Mouse (Mus musculus) embryonic facial prominence, embryonic 14.5 days (tissue): ENCODE measurements around the gene Rnf150. TPM values are rescaled to one million over a fixed set of nuclear protein-coding genes. Genes with fewer than 3 reads are reported as not detected.
A peak's percentile ranks its signal among the peaks of the same experiment; 100 is the strongest.

Experiments used
- ATAC-seq: fragments of 200-750 bp; cut with Nextera tagmentation; 2 replicates; pipeline ENCODE4 v1.8.0; 2017; ENCODE audit warnings: low read depth, moderate number of reproducible peaks, moderate TSS enrichment
- DNase-seq: peaks from one replicate; pipeline ENCODE4 v3.0.0-alpha.2; 2015; ENCODE audit warnings: low spot score
- H3K27ac ChIP-seq: fragments of 300-500 bp; sonication (generic); replicated peaks from 2 replicates; pipeline ENCODE4 v1.5.1; 2014; ENCODE audit warnings: low read depth, mild to moderate bottlenecking, low read length, moderate library complexity
- H3K27me3 ChIP-seq: fragments of 300-500 bp; sonication (generic); replicated peaks from 2 replicates; pipeline ENCODE4 v1.6.1; 2014; ENCODE audit warnings: low read length; ENCODE audit not compliant: control insufficient read depth, insufficient read depth
- H3K36me3 ChIP-seq: fragments of 300-500 bp; sonication (generic); 2 replicates; pipeline ENCODE4 v1.6.1; 2014; ENCODE audit warnings: low read length, mixed read lengths; ENCODE audit not compliant: control insufficient read depth, insufficient read depth
- H3K4me1 ChIP-seq: fragments of 300-500 bp; sonication (generic); 2 replicates; pipeline ENCODE4 v1.6.1; 2014; ENCODE audit warnings: antibody characterized with exemption, low read length; ENCODE audit not compliant: control insufficient read depth, insufficient read depth
- H3K4me2 ChIP-seq: fragments of 300-500 bp; sonication (generic); 2 replicates; pipeline ENCODE4 v1.6.1; 2014; ENCODE audit warnings: low read depth, mild to moderate bottlenecking, low read length, moderate library complexity, mixed read lengths
- H3K4me3 ChIP-seq: fragments of 300-500 bp; sonication (generic); 2 replicates; pipeline ENCODE4 v1.5.1; 2014; ENCODE audit warnings: low read depth, mild to moderate bottlenecking, low read length
- H3K9ac ChIP-seq: fragments of 300-500 bp; sonication (generic); 2 replicates; pipeline ENCODE4 v1.6.1; 2014; ENCODE audit warnings: low read depth, mild to moderate bottlenecking, low read length, moderate library complexity, mixed read lengths
- H3K9me3 ChIP-seq: fragments of 300-500 bp; sonication (generic); 2 replicates; pipeline ENCODE4 v1.6.1; 2016; ENCODE audit warnings: low read length; ENCODE audit not compliant: control insufficient read depth
- WGBS: fragments of 180-500 bp; shearing (Covaris S2); extraction: QIAGEN DNeasy Blood & Tissue Kit; methylation state at CpG from one replicate; pipeline ENCODE4 v1.1.7; 2014; 5-methylcytosine and 5-hydroxymethylcytosine counted together
- polyA plus RNA-seq: library from polyadenylated mRNA; unstranded; fragments of >200 nt; fragmentation: Nextera tagmentation; extraction: Ambion mirVana; gene quantifications from 2 replicates; pipeline ENCODE4 v1.2.1, GENCODE M21; 2014

The Rnf150 gene
- polyA plus RNA-seq, 1 experiment from 2014 or later: 1.2 TPM

- H3K4me2 ChIP-seq: no peak overlapping the region
- no peak overlapping the region for H3K9ac ChIP-seq
- no peaks in the 10 kb centered on the region for H3K9me3 ChIP-seq
- ATAC-seq (no peak), DNase-seq (no peak)
- H3K27ac ChIP-seq: no peak overlapping the region
- H3K4me3 ChIP-seq: no peak overlapping the region
- no peaks in the 10 kb centered on the region for H3K4me1 ChIP-seq
- no peaks in the 10 kb centered on the region for H3K36me3 ChIP-seq
- WGBS: 72% methylated on average over 6 of the region's 6 CpGs
- H3K27me3 ChIP-seq: no peaks in the 10 kb centered on the region
Measured at GRCm38 (mm10) chr8:83066076-83066475, 202.9 kb downstream of the Rnf150 start.

- Histone ChIP-seq H3K36me3 (no peaks in the 10 kb centered on the region), H3K4me1 (no peaks in the 10 kb centered on the region), H3K4me2 (no peak overlapping the region), H3K27ac (no peak overlapping the region), H3K9ac (no peak overlapping the region), H3K9me3 (no peaks in the 10 kb centered on the region), H3K4me3 (no peak overlapping the region), H3K27me3 (no peaks in the 10 kb centered on the region)
- DNase-seq (no peak), ATAC-seq (no peak)
- WGBS: 83% methylated on average over 3 of the region's 3 CpGs
Measured at GRCm38 (mm10) chr8:83066846-83067245, 203.7 kb downstream of the Rnf150 start.

- H3K9me3 ChIP-seq: no peaks in the 10 kb centered on the region
- no peaks in the 10 kb centered on the region for H3K4me1 ChIP-seq
- H3K4me3 ChIP-seq: no peak overlapping the region
- no peaks in the 10 kb centered on the region for H3K36me3 ChIP-seq
- H3K27ac ChIP-seq: no peak overlapping the region
- 59% methylated on average over 7 of the region's 7 CpGs for WGBS
- H3K9ac ChIP-seq: no peak overlapping the region
- H3K27me3 ChIP-seq: no peaks in the 10 kb centered on the region
- no peak for DNase-seq
- ATAC-seq: no peak
- H3K4me2 ChIP-seq: no peak overlapping the region
Measured at GRCm38 (mm10) chr8:83067906-83068305, 204.8 kb downstream of the Rnf150 start.

GRCm38 (mm10) chr8:83074248-83074647 is 211.1 kb downstream of the Rnf150 start:
- Histone ChIP-seq H3K4me2 (no peak overlapping the region), H3K9ac (no peak overlapping the region), H3K27ac (no peak overlapping the region), H3K4me3 (no peak overlapping the region), H3K4me1 (no peaks in the 10 kb centered on the region), H3K36me3 (no peaks in the 10 kb centered on the region), H3K9me3 (no peaks in the 10 kb centered on the region), H3K27me3 (no peaks in the 10 kb centered on the region)
- WGBS: 79% methylated on average over 3 of the region's 3 CpGs
- ATAC-seq (no peak), DNase-seq (no peak)

GRCm38 (mm10) chr8:83076621-83077020 is 213.5 kb downstream of the Rnf150 start:
- Histone ChIP-seq H3K27me3 (no peaks in the 10 kb centered on the region), H3K27ac (no peak overlapping the region), H3K4me3 (no peak overlapping the region), H3K9ac (no peak overlapping the region), H3K9me3 (no peaks in the 10 kb centered on the region), H3K4me2 (no peak overlapping the region), H3K4me1 (no peaks in the 10 kb centered on the region), H3K36me3 (no peaks in the 10 kb centered on the region)
- ATAC-seq (no peak), DNase-seq (no peak)
- 90% methylated on average over 1 of the region's 1 CpGs for WGBS

GRCm38 (mm10) chr8:83077329-83077728 is 214.2 kb downstream of the Rnf150 start:
- Histone ChIP-seq H3K4me3 (no peak overlapping the region), H3K27ac (no peak overlapping the region), H3K4me2 (no peak overlapping the region), H3K9me3 (no peaks in the 10 kb centered on the region), H3K36me3 (no peaks in the 10 kb centered on the region), H3K9ac (no peak overlapping the region), H3K27me3 (no peaks in the 10 kb centered on the region), H3K4me1 (no peaks in the 10 kb centered on the region)
- WGBS: 67% methylated on average over 2 of the region's 2 CpGs
- ATAC-seq: no peak
- DNase-seq: no peak

- peak; percentile 25 for DNase-seq
- Histone ChIP-seq H3K27ac (no peak overlapping the region), H3K4me2 (no peak overlapping the region), H3K4me3 (no peak overlapping the region), H3K9ac (no peak overlapping the region), H3K9me3 (no peaks in the 10 kb centered on the region), H3K27me3 (no peaks in the 10 kb centered on the region), H3K4me1 (no peaks in the 10 kb centered on the region), H3K36me3 (no peaks in the 10 kb centered on the region)
- ATAC-seq: no peak
- WGBS: 54% methylated on average over 12 of the region's 12 CpGs
Measured at GRCm38 (mm10) chr8:83078701-83079533, 215.8 kb downstream of the Rnf150 start.

GRCm38 (mm10) chr8:83079534-83079844 is 216.3 kb downstream of the Rnf150 start:
- DNase-seq: no peak
- ATAC-seq: no peak
- 85% methylated on average over 5 of the region's 5 CpGs for WGBS

GRCm38 (mm10) chr8:83081266-83081665 is 218.1 kb downstream of the Rnf150 start:
- no peaks in the 10 kb centered on the region for H3K36me3 ChIP-seq
- H3K9me3 ChIP-seq: no peaks in the 10 kb centered on the region
- no peak for DNase-seq
- WGBS: 52% methylated on average over 4 of the region's 4 CpGs
- no peak overlapping the region for H3K9ac ChIP-seq
- H3K4me2 ChIP-seq: no peak overlapping the region
- no peak overlapping the region for H3K27ac ChIP-seq
- H3K4me1 ChIP-seq: no peaks in the 10 kb centered on the region
- no peak for ATAC-seq
- H3K4me3 ChIP-seq: no peak overlapping the region
- H3K27me3 ChIP-seq: no peaks in the 10 kb centered on the region

More at GRCm38 (mm10) chr8:83079534-83079844, 216.3 kb downstream of the Rnf150 start:
- Histone ChIP-seq H3K9ac (no peak overlapping the region), H3K36me3 (no peaks in the 10 kb centered on the region), H3K27ac (no peak overlapping the region), H3K27me3 (no peaks in the 10 kb centered on the region), H3K9me3 (no peaks in the 10 kb centered on the region), H3K4me2 (no peak overlapping the region), H3K4me1 (no peaks in the 10 kb centered on the region), H3K4me3 (no peak overlapping the region)
